Mouse (Mus musculus) lung, adult 2 months (tissue): ENCODE data around the gene Pea15a.

Experiments used
- CTCF ChIP-seq: fragments of 200-500 bp; IDR thresholded peaks from 2 replicates; pipeline ENCODE4 v1.5.1; 2011; ENCODE audit warnings: mild to moderate bottlenecking, low read length, control low read depth; ENCODE audit not compliant: insufficient read depth
- POLR2A ChIP-seq: fragments of 200-500 bp; IDR thresholded peaks from 2 replicates; pipeline ENCODE4 v1.6.1; 2011; ENCODE audit warnings: low read depth, mild to moderate bottlenecking, control low read depth, low read length, borderline replicate concordance; ENCODE audit errors: extremely low read depth

DNA sequence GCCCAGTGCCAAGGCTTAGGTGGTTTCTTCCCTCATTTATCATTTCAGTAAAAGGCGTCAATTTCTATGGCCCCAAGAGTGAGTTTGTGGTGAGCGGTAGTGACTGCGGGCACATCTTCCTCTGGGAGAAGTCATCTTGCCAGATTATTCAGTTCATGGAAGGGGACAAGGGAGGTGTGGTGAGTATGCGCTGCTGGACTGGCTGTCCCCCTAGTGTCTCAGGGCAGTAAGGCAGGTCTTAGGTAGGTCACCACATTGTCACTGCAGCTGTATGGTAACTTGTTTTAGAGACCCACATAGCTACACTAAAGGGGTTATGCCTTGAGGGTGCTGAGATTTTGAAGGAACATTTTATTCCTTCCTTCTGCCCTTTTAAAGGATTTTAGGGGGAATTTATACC, 17.7 kb downstream of the Pea15a start:
- peak; percentile 65 for TF ChIP-seq CTCF
- no peak for TF ChIP-seq POLR2A
